Mouse (Mus musculus): ENCODE data around the gene Edrf1.

Edrf1 gene

DNA sequence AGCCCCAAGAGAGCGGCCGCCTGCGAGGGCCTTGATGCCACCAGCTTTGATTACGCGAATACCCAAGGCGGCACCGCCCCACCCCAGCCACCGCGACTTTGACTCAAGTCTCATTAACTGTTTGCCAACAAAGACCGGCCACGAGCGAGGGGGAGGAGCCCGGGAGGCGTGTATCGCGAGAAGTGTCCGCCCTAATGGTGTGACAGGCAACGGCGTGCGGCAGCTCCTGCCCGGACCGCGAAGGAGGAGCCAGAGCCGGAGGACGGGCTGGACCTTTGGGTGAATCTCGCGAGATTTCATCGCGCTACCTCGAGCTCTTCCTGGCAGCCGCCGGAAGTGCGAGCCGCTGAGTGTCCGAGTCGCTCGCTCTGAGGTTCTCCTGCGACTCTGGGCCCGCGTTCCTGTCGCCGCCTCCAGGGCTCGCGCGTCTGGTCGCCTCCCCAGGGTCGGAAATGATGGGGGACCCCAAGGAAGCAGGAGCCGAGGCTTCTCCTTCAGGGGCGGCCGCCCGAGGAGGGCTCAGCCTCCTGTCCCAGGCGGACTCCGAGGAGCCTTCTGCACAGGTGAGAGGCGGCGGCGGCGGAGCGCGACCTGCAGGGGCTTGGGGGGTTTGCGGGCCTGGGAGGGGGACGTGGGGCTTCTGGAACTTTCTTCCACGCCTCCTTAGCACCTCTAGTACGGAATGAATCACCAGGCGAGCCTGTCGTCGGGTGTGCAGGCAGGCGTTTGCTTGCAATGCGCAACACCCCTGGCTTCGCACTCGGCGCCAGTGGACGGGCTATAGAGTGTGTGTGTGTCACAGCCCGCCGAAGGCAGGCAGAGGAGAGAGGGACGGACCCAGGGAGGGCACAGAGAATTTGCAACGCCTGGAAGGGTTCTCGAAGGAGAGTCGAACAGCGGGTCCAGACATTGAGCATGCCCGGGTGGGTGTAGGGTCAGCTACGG lies at the start of gene Edrf1:
TSS of gene Edrf1 (plus strand) at position 183 of the 945 bp plus-strand sequence.
- peak; percentile 99 for DNase-seq (ENCODE audit: low spot score in 2 of 2)

DNA sequence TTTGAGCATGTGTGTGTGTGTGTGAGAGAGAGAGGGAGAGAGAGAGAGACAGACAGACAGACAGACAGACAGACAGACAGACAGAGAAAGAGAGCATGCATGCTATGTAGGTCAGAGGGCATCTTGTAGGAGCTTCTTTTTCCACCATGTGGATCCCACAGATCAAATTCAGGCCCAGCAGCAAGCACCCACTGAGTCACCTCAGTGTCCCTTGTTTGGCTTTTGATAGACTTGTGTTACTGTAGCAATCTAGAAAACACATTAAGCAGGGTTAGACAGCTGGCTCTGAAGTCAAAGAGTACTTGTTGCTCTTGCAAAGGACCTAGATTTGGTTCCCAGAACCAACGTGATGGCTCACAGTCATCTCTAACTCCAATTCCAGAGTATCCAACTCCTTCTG lies 45.6 kb upstream of the Edrf1 start:
- no peak for DNase-seq (ENCODE audit: low spot score in 2 of 2)

DNA sequence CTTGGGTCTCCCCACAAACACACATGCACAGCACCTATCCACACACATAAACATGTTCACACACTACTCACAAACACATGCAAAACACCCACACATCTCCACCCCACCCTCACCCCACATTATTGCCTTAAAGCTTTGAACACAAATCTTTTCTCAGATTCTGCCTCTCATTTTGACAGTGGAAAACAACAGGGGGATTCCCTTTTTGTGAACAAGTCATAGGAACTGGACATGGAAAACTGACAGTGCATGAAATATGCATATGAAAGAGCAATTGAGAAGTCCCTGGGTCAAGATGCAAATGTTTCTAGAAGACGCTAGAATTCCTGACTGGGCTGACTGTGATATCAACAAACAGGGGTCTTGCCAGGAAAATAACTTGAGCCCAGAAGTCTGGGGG lies 36.8 kb upstream of the Edrf1 start:
- no peak for DNase-seq (ENCODE audit: low spot score in 2 of 2)

DNA sequence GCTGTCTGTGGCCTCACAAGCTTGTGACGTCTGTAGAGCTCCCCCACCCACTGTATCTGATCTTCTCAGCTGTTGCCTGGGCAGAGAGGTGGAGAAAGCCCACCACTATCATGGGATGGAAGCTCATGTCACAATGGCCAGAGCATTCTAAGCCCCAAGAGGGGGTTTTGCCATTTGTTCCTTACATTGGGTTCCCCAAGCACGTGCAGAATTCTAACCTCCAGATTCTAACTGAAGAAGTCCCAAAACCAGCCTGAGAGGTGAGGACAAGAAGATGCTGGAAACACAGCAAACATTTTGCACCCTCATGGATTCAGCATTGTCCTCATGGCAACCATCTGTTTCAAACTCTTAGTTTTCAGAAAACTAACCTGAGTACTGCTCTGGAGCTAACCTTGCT lies 35.3 kb upstream of the Edrf1 start, which contains the start of gene Tex36:
TSS of gene Tex36 (minus strand) at position 101 of the 400 bp plus-strand sequence.
- no peak for DNase-seq (ENCODE audit: low spot score in 2 of 2)

DNA sequence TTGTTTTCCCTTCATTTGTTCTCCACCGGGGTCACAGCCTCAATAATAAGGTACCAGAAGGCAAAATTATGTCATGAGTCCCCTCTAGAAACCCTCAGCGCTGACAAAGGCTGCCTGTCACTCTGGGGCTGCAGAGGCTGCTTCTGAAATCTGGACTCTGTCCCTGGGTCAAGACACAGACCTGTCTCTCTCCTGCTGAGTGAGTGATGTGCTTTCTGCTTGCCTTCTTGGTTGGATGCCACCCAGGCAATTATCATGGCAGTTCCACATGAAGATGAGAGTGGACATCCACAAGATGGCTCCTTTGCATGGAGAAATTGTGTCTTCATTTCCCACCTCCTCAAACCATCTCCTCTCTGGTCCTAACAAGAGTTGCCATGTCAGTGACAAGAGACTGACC lies 34.2 kb upstream of the Edrf1 start:
- DNase-seq (ENCODE audit: low spot score in 2 of 2) = no peak

DNA sequence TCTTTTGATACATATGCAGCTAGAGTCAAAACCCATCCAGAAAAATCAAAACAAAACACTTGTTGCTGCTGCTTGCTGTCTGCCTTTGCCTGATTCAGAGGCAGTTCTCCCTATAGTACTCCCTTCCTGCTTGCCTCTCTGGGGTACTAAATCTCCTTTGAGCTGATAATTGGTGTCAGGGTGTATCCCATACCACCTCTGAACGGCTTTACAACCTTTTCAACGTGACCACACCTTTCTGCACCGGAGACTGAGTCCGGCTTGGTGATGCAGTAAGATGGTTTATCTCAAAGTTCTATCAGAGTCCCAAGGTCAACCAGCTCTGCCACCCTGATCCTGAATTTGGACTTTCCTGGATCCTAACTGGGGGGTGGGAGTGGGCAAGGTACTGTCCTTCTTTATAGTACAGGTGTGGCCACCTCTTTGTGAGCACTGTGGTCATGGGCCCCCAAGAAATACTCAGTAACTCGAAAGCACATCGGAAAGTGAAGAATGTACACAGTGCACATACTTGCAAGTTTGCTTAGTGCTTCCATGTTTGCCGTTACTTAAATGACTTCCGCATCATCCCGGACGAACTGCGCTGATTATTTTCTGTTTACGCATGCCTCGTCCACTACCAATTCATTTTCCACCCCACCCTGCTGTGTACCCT lies 32.8 kb upstream of the Edrf1 start:
- DNase-seq (ENCODE audit: low spot score in 2 of 2) = no peak

DNA sequence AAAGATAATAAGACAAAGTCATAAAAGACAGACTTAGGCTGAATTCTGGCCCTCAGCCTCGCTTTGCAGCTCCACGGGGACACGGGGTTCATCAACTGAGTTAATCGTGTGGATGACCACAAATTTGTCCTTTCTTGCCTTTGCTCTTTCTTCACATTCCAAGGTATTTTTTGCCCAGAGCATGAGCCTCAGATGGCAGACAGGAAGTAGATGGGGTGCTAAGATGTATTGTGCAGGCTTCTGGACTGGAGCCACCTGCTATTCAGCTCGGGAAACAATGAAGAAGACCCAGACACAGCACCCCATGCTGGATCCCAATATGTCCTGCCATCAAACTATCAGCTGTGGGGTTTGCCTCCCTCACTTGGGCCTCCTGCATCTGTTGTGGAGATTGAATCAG lies 30.0 kb upstream of the Edrf1 start:
- DNase-seq (ENCODE audit: low spot score in 2 of 2) = no peak

DNA sequence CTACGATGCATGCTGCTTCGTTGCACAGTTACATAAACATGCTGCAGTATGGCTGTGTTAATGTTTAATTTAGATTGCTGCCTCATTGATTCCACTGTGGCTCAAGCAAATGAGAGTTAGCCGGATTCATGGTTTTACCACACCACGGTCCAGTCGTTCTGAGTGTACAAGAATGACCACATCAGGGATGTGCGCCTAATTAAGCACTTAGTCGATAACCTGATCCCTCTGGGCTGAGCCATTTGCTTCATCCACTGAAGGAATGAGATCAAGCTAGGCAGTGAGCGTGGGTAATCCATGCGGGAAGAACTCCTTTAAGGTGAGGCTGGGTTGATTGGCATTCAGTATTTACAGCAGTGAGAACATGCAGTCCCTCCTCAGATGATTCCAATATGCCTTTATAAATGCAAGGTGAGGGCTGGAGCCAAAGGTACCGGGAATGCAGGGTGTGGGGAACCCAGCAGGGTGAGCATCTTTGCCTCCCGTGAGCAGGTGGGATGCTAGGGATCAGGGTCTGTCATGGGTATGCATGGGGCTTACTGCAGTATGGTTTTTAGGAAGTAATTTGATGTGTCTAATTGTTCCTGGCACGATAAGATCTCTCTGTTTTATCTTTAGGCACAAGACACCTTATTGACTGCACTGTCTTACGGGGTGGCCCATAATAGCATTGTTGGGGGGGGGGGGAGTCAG lies 29.3 kb upstream of the Edrf1 start:
- no peak for DNase-seq (ENCODE audit: low spot score in 2 of 2)

DNA sequence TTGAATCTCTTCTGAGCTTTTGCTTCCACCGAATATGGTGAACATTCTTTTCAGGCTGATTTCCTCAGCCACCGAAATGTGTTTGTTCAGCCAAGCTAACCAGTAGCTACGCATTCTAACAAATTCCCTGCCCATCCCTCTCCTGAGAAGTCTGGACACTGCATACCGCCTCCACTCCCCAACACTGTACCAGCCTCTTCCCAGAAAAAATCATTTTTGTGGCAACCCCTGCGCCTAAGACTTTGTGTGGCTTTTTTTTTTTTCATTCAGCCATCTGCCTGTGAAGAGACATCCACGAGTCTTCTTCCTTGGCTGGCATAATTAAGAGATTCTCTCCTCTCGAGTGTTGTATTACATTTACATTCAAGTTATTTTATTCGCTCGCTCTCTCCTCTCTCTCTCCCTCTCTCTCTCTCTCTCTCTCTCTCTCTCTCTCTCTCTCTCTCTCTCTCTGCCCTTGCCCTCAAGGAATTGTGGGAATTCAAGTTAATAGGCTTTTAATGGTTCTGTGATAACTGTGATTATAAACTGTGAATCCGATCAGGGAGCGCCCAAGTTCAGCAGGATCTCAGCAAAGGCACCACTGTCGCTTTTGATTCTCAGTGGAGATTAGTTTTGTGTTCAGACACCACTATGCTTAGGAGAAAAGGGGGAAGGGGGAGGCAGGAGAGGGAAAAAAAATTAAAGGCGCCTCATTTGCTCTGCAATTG lies 28.6 kb upstream of the Edrf1 start:
- no peak for DNase-seq (ENCODE audit: low spot score in 2 of 2)

DNA sequence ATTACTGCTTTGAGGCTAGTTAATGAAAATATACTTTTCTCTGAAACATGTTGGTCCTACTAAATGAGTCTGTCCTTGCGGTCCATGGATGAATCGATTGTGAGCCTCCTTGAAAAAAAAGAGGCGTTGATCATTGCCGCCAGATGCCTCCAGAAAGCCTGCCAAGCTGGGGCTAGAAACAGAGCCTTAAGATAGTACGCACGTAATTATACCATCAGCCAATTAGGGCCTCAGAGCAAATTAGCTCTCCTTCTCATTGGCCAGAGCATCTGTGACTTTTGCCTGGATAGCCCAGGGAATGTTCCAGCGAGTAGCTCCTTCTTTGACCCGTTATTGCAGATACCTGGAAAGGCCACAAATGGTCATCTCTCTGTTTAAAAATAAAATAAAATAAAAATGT lies 27.8 kb upstream of the Edrf1 start:
- DNase-seq (ENCODE audit: low spot score in 2 of 2) = no peak

DNA sequence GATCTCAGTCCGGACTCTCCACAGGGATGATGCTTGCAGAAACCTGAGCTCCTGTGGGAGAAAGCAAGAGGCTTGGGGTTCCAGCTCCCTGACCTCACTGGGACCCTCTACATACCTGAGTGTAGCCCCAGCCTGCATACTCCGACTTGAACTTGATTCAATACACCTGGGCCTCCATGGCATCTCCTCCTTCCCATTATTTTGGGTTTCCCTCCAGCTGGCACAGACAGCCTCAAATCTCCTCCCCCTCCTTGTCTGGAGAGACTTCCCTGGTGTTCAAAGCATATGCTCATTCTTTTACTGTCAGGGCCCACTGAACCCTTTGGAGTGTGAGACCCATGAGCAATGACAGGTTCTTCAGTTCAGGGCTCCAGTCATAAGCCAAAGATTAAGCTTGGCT lies 24.4 kb upstream of the Edrf1 start:
- DNase-seq (ENCODE audit: low spot score in 2 of 2) = no peak

DNA sequence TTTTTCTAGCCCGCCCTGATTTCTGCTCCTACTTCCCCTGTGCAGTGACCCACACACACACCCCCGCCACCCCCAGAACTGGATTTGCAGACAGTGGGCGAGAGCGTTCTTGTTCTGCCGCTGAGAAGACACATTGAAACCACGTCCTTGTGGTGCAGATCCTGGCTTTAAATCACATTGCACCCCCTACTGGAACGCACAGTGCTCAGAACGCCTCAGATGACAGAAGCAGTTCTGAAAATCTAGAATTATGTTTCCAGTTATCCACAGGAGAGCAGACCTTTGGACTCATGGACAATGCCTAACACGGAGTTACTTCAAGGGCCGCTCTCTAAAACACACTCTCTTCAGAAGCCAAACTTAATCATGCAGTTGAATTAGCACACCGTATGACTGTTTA lies 16.6 kb upstream of the Edrf1 start:
- no peak for DNase-seq (ENCODE audit: low spot score in 2 of 2)

DNA sequence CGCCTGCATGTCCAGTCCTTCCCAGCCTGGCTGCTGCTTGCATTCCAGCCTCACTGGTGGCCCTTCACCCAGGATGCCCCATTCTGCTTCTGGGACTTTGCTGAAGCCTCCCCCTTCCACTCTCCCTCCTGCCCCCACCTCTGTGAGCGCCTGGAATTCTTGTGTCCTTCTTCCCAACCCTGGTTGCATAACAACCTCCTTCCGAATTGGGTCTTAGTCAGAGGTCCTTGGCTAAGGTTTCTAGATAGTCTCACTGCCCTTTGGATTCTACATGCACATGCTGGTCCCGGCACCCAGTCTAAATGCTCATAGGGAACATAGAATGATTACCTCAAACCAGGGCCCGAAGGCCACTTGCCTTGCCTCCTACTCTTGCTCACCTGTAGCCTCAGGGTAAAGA lies 14.1 kb upstream of the Edrf1 start:
- no peak for DNase-seq (ENCODE audit: low spot score in 2 of 2)

DNA sequence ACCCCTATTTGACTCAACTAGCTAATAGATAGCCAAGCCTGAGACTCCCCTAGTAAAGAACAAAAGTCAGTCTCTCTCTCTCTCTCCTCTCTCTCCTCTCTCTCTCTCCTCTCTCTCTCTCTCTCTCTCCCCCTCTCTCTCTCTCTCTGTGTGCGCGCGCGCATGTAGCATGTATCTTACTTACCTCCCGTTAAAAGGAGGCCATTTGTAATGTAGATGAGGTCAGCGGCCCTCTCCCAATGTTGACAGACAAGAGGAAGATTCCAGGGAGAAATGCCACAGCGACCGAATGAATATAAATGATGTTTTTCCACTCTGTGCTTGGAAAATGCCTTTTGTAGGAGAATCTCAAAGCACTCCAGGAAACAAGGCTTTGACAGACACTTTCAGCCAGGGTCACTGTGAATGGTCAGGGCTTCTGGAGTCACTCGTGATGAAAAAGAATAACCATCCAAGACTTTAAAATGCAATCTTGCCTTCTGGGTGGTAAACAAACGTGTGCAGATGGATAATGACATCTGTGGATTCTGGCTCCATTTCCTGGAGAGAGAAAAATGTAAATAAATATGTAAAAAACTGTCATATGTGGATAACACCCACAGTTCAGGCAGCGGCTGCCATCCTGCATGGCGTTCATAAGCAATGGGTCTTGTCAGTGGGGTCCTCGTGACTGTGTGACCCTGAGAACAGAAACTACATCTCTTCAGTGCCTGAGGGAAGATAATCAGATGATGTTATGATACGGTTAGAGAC lies 10.0 kb upstream of the Edrf1 start:
- DNase-seq (ENCODE audit: low spot score in 2 of 2) = no peak

DNA sequence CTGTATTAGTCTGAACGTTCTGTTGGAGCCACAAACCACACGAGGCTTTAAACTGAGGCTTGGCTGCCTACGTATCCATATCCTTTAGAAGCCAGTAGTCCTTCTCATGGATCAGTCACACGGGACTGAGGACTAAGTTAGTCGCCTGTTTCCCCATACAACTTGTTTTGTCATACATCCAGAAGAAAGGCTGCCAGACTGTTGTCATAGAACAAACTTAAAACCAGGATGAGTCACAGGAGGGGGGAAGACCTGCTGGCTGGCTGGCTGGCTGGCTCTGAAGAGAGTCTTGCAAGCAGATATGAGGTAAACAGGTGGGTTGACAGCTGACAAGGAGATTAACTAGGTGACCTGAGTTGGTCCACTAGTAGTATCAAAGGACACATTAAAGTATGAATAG lies 6.5 kb upstream of the Edrf1 start:
- no peak for DNase-seq (ENCODE audit: low spot score in 2 of 2)

DNA sequence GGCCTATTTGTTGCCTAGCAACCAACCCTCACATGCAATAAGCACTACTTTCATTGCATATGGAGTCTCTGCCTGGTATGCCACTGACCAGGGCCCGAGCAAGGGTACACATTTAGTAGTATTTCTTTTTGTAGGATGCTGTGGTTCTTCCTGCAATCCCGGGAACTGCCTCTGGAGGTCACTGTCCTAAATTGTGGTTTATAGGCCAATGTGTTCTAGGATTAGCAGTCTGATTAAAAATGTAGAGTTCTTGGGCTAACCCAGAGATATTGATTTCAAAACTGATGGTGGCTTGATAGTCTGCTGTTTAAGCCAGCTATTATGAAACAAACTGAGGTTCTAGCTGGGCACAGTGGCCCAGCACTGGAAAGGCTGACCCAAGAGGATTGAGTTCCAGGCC lies 4.9 kb upstream of the Edrf1 start:
- DNase-seq (ENCODE audit: low spot score in 2 of 2) = peak; percentile 26 to 53

DNA sequence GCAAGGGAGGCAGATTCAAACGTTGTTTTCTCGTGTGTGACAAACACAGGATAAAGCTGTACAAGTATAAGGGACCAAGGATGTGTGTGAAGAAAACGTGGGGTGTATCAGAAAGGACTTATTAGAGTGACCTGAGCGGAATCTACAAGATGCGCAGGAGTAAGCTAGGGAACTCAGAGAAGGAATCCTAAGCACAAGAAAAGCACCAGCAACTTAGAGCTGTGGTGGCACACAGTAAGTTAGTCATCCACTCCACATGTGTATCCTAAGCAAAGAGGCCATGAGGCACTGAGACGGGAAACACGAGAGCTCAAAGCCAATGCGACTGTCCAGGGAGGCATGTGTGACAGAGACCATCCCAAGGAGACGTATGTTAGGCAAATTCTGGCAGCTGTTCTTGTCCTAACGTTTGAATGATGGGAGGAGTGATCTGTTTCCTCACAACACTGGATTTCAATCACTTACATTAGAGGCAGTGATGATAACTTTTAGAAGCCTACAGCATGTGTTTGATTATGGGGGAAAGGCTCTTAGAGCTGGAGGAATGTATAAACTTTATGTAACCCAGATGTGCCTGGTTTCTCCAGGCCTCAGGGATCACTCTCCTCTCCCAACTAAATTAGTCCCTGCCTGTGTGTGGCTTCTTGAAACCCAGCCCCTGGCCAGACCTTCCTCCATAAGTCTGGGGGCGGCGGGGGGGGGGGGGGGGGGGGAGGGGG lies 2.3 kb upstream of the Edrf1 start:
- DNase-seq (ENCODE audit: low spot score in 2 of 2) = no peak

DNA sequence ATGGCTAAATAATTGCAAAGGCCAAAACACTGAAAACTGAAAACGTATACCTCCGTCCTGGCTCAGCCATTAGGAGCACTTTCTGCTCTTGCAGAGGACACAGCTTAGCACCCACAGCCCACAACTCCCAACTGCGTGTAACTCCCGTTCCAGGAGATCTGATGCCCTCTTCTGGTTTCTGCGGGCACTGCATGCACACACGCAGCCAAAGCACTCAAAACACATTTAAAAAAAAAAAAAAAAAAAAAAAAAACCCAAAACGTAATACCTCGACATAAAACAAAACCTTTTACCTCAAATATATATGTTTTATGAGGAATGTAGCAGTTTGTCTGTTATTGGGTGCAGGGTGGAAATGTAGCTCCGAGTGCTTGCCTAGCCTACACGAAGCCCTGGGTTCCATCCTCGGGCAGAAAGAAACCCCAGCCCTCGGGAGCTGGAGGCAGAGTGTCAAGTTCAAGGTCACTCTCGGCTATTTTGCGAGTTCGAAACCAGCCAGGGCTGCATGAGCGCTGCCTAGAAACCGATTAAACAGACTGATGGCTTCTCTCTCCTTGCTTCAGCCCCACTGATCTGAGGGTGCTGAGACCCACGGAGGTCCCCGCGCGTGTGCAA lies 498 bp upstream of the Edrf1 start:
- peak; percentile 83 to 90 for DNase-seq (ENCODE audit: low spot score in 2 of 2)

DNA sequence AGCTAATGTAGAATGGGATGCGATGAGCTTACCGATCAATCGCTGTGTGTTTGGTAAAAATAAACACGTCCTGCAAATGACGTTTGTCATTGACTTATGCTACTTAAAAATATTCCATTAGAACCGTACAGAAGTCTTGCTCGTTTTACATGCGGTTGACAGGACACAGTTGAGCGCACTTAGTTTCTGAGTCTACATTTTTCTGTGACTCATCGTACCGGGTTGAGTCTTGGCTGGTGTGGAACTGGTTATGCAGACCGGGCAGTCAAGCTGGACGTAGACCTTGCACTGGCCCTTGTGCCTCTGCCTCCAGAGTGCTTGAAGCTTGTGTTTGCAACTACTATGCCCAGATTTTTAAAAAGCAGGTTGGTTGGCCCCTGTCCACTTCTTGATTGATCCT lies 963 bp downstream of the Edrf1 start:
- DNase-seq (ENCODE audit: low spot score in 2 of 2) = peak; percentile 6 to 17

DNA sequence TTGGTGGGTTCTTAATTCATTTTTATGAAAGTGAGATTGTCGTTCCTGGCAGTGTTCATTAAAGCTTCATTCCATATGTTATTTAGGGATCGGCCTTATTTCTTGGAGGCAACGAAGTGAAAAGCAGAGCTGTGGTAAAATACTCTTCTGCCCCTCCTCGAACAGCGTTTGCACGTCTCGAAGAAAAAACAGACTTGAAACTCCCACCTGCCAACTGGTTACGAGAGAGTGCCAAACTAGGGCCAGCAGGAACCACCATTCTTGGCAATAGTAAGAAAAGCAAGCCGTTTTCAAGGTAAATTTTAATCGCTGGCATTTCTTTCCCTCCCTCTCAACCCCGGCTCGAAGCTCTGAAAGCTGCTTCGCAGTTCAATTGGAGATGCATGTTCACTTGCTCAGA lies 1.5 kb downstream of the Edrf1 start:
- no peak for DNase-seq (ENCODE audit: low spot score in 2 of 2)

Data from natural killer cell, adult 2 months (primary cell).